Mouse (Mus musculus) bone marrow, adult 2 months (tissue): ENCODE results near the gene Adcy3. TPM values are rescaled to one million over a fixed set of nuclear protein-coding genes. Genes with fewer than 3 reads are reported as not detected.

ENCODE experiments used
- H3K27ac ChIP-seq: fragments of 200-500 bp; 2 replicates; pipeline ENCODE4 v1.5.1; 2012; ENCODE audit warnings: low read depth, mild to moderate bottlenecking, control low read depth, inconsistent platforms, low read length; ENCODE audit not compliant: control insufficient read depth, poor library complexity, insufficient read depth
- H3K4me1 ChIP-seq: fragments of 200-500 bp; 2 replicates; pipeline ENCODE4 v1.6.1; 2011; ENCODE audit warnings: low read length; ENCODE audit not compliant: control insufficient read depth, insufficient read depth
- H3K4me3 ChIP-seq: fragments of 200-500 bp; replicated peaks from 2 replicates; pipeline ENCODE3; 2011; ENCODE audit warnings: mild to moderate bottlenecking, low read depth, low read length, control low read depth; ENCODE audit not compliant: control insufficient read depth
- CTCF ChIP-seq: fragments of 200-500 bp; IDR thresholded peaks from 2 replicates; pipeline ENCODE4 v1.5.1; 2011; ENCODE audit warnings: low read length, control low read depth; ENCODE audit not compliant: control insufficient read depth, insufficient read depth
- POLR2A ChIP-seq: fragments of 200-500 bp; IDR thresholded peaks from 2 replicates; pipeline ENCODE4 v1.6.1; 2011; ENCODE audit warnings: low read depth, mild to moderate bottlenecking, control low read depth, low read length, borderline replicate concordance; ENCODE audit not compliant: control insufficient read depth
- WGBS: fragments of 180-500 bp; shearing (Covaris S2); methylation state at CpG from one replicate; pipeline ENCODE4 v1.1.7; 2018; 5-methylcytosine and 5-hydroxymethylcytosine counted together
- polyA plus RNA-seq: library from polyadenylated mRNA; stranded (reverse); fragments of >200 nt; gene quantifications from 2 replicates; pipeline ENCODE4 v1.2.4, GENCODE M21; 2011; ENCODE audit warnings: low replicate concordance; ENCODE audit not compliant: missing spikeins, insufficient read depth, insufficient read length

Gene Adcy3
- polyA plus RNA-seq, 1 experiment: 4.3 TPM

- 82% methylated on average over 1 of the region's 1 CpGs for WGBS
Observed at GRCm38 (mm10) chr12:4169058-4169457, 36.2 kb downstream of the Adcy3 start.

DNA sequence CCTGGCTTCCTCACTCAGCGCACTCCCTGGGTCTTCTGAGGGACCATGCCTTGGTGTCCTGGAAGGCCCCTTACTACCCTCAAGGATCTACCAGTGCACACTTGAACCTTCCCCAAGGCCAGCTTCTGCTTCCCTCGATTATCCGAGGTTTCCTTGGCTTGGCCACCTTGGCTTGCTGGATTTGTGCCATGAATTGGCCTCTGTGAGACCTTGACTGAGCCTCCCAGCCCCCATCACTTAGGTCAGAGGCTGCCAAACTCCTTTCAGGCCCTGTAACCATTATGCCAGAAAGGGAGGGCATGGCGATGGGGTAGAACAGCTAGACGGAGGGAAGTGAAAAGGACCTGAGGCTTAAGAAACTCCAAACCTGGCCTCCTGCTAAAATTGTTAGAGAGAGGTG is 36.7 kb downstream of the Adcy3 start:
- H3K27ac ChIP-seq: no peak overlapping the region
- H3K4me1 ChIP-seq: no peaks in the 10 kb centered on the region
- TF ChIP-seq POLR2A: no peak
- TF ChIP-seq CTCF: no peak
- 83% methylated on average over 5 of the region's 5 CpGs for WGBS
- no peak overlapping the region for H3K4me3 ChIP-seq

More at GRCm38 (mm10) chr12:4169058-4169457, 36.2 kb downstream of the Adcy3 start:
- no peak for TF ChIP-seq POLR2A
- TF ChIP-seq CTCF: no peak
- Histone ChIP-seq H3K4me1 (no peaks in the 10 kb centered on the region), H3K4me3 (no peak overlapping the region), H3K27ac (no peak overlapping the region)

GRCm38 (mm10) chr12:4173108-4173790 is 40.3 kb downstream of the Adcy3 start:
- TF ChIP-seq POLR2A (no peak), CTCF (no peak)
- WGBS: 92% methylated on average over 15 of the region's 15 CpGs
- no peak overlapping the region for H3K27ac ChIP-seq
- no peaks in the 10 kb centered on the region for H3K4me1 ChIP-seq
- no peak overlapping the region for H3K4me3 ChIP-seq

DNA sequence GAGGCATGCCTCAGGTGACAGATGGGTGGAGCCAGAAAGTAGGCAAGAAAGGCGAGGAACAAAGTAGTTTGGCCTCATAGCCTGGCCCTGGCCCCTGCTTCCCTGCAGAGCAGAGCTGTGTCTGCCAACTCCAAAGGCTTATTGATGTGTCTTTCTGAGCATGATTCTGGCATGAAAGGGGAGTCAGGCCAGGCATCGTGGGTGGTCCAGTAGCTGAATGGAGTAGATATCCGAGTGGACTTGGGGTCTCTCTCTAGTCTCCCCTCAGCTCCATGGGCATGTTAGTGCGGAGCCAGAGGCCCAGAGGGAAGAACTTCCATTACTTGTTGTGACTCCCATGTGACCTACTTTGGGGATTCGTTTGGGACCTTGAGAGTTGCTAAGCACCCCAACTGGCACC is 45.9 kb downstream of the Adcy3 start:
- peaks cover 6% of the 10 kb centered on the region for H3K4me1 ChIP-seq
- no peak overlapping the region for H3K27ac ChIP-seq
- WGBS: 83% methylated on average over 5 of the region's 5 CpGs

GRCm38 (mm10) chr12:4179671-4180233 is 46.8 kb downstream of the Adcy3 start:
- WGBS: 72% methylated on average over 6 of the region's 6 CpGs
- Histone ChIP-seq H3K4me1 (peaks cover 6% of the 10 kb centered on the region), H3K4me3 (no peak overlapping the region), H3K27ac (no peak overlapping the region)
- TF ChIP-seq POLR2A (no peak), CTCF (no peak)

More for the DNA sequence above, 45.9 kb downstream of the Adcy3 start:
- H3K4me3 ChIP-seq: no peak overlapping the region
- TF ChIP-seq POLR2A: no peak
- TF ChIP-seq CTCF: no peak

DNA sequence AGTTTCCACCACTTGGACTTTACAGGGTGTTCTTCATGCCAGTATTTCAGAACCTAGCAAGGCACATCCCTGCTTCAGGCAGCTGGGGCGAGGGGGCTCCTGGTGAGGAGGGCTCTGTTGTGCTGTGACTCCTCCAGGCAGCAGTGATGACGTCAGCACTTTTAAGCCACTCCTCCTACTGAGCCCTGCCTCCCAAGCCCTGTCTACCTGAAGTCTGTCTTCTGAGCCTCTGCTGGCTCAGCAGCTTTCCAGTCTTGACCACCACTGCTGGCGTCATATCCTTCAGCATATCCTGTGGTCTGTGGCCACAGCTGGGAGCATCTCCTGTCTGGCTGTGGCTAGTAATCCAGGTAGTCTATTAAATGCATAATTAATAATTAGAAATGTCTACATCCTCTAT is 47.6 kb downstream of the Adcy3 start:
- Histone ChIP-seq H3K4me1 (peaks cover 6% of the 10 kb centered on the region), H3K27ac (no peak overlapping the region), H3K4me3 (no peak overlapping the region)
- WGBS: 32% methylated on average over 3 of the region's 3 CpGs
- no peak for TF ChIP-seq POLR2A
- TF ChIP-seq CTCF: no peak

DNA sequence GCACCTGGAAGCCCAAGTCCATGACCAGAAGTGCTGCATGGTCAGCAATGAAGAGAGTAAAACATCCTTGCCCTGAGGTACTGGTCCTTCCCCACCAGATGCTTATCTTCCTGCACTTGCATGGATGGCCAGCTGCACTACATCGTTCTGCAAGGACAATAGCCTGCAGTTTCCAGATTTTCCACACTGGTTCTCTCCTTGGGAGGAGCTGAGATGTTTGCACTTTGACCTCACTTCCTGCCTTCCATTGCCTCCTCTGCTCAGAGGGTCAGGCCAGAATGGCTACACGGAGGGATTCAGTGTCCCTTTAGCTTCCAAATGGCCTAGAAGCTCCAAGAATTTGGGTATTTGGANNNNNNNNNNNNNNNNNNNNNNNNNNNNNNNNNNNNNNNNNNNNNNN is 51.7 kb downstream of the Adcy3 start:
- H3K4me3 ChIP-seq: no peak overlapping the region
- no peak for TF ChIP-seq CTCF
- no peak for TF ChIP-seq POLR2A
- WGBS: 90% methylated on average over 2 of the region's 2 CpGs
- H3K27ac ChIP-seq: no peak overlapping the region
- H3K4me1 ChIP-seq: peaks cover 4% of the 10 kb centered on the region

GRCm38 (mm10) chr12:4188171-4189059 is 55.5 kb downstream of the Adcy3 start:
- H3K4me1 ChIP-seq: no peaks in the 10 kb centered on the region
- H3K27ac ChIP-seq: no peak overlapping the region
- 47% methylated on average over 14 of the region's 14 CpGs for WGBS
- no peak for TF ChIP-seq CTCF
- no peak for TF ChIP-seq POLR2A
- H3K4me3 ChIP-seq: no peak overlapping the region
